Mouse (Mus musculus) cerebellum, adult 11-12 months (tissue): ENCODE results near the gene Gm49384.

Experiments
- DNase-seq: peaks from one replicate; pipeline ENCODE4 v3.0.0; 2022

Gene Gm49384

GRCm38 (mm10) chr12:69204052-69204833, at the start of gene Gm49384:
Gene Gm49384 (minus strand): TSS chr12:69204267.
- no peak for DNase-seq

- DNase-seq, result no peak
Measured at GRCm38 (mm10) chr12:69253806-69254205, 49.7 kb upstream of the Gm49384 start.

GRCm38 (mm10) chr12:69250756-69251155, 46.7 kb upstream of the Gm49384 start:
- DNase-seq, result no peak

- no peak for DNase-seq
Measured at GRCm38 (mm10) chr12:69249766-69250165, 45.7 kb upstream of the Gm49384 start.

- peak; percentile 80 for DNase-seq
Measured at GRCm38 (mm10) chr12:69241771-69242431, 37.8 kb upstream of the Gm49384 start.

- no peak for DNase-seq
Measured at GRCm38 (mm10) chr12:69241405-69241770, 37.3 kb upstream of the Gm49384 start.

GRCm38 (mm10) chr12:69240876-69241275, 36.8 kb upstream of the Gm49384 start, which contains the start of gene Klhdc1:
Gene Klhdc1 (plus strand): TSS chr12:69241176.
- no peak for DNase-seq

- no peak for DNase-seq
Measured at GRCm38 (mm10) chr12:69238284-69238683, 34.2 kb upstream of the Gm49384 start.

- DNase-seq, result no peak
Measured at GRCm38 (mm10) chr12:69235782-69236181, 31.7 kb upstream of the Gm49384 start.

GRCm38 (mm10) chr12:69229251-69229650, 25.2 kb upstream of the Gm49384 start:
- DNase-seq, result no peak

GRCm38 (mm10) chr12:69227776-69228466, 23.9 kb upstream of the Gm49384 start, which contains the start of gene Pole2:
Gene Pole2 (minus strand): TSS chr12:69228195.
- DNase-seq, result peak; percentile 74

- DNase-seq, result no peak
Measured at GRCm38 (mm10) chr12:69220613-69221277, 16.7 kb upstream of the Gm49384 start.

- DNase-seq, result no peak
Measured at GRCm38 (mm10) chr12:69216587-69216986, 12.5 kb upstream of the Gm49384 start.

- DNase-seq, result no peak
Measured at GRCm38 (mm10) chr12:69215000-69215785, 11.1 kb upstream of the Gm49384 start.

GRCm38 (mm10) chr12:69214393-69214792, 10.3 kb upstream of the Gm49384 start:
- no peak for DNase-seq

GRCm38 (mm10) chr12:69213186-69213777, 9.2 kb upstream of the Gm49384 start:
- DNase-seq, result no peak

- DNase-seq, result no peak
Measured at GRCm38 (mm10) chr12:69211057-69211456, 7.0 kb upstream of the Gm49384 start.

- DNase-seq, result no peak
Measured at GRCm38 (mm10) chr12:69210056-69210979, 6.3 kb upstream of the Gm49384 start.

- no peak for DNase-seq
Measured at GRCm38 (mm10) chr12:69208520-69208919, 4.5 kb upstream of the Gm49384 start.

GRCm38 (mm10) chr12:69207926-69208325, 3.9 kb upstream of the Gm49384 start:
- no peak for DNase-seq

GRCm38 (mm10) chr12:69207396-69207795, 3.3 kb upstream of the Gm49384 start:
- no peak for DNase-seq
